Mouse (Mus musculus) regulatory T cell (primary cell): Measurements from ENCODE around the gene Spata45.

Experiments
- in situ Hi-C: fragments of 300-600 bp; cut with MboI, MseI; formaldehyde crosslinking; loops from one replicate; pipeline ENCODE4 v1.15.1; 2025; ENCODE audit warnings: high pct_unique_total_duplicates

The Spata45 gene

GRCm38 (mm10) chr1:191041352-191041751, 4.9 kb downstream of the Spata45 start:
- in situ Hi-C loops, result no loop called here

- in situ Hi-C loops, result no loop called here
Measured at GRCm38 (mm10) chr1:191042106-191042505, 5.7 kb downstream of the Spata45 start.

GRCm38 (mm10) chr1:191042688-191043087, 6.2 kb downstream of the Spata45 start:
- in situ Hi-C loops, result no loop called here

GRCm38 (mm10) chr1:191045264-191045663, 8.8 kb downstream of the Spata45 start:
- in situ Hi-C loops, result no loop called here

GRCm38 (mm10) chr1:191046231-191046824, 9.9 kb downstream of the Spata45 start:
- in situ Hi-C loops, result no loop called here

- in situ Hi-C loops, result no loop called here
Measured at GRCm38 (mm10) chr1:191053555-191053954, 17.1 kb downstream of the Spata45 start.

- in situ Hi-C loops, result no loop called here
Measured at GRCm38 (mm10) chr1:191054870-191055532, 18.6 kb downstream of the Spata45 start.

- in situ Hi-C loops, result no loop called here
Measured at GRCm38 (mm10) chr1:191055533-191055873, 19.1 kb downstream of the Spata45 start.

- in situ Hi-C loops, result no loop called here
Measured at GRCm38 (mm10) chr1:191057461-191057860, 21.0 kb downstream of the Spata45 start.

GRCm38 (mm10) chr1:191062241-191062780, 25.9 kb downstream of the Spata45 start:
- in situ Hi-C loops, result loop anchor here (5.0 kb wide), 1 partner anchor 35 kb away; the partner anchor contains the start of gene Flvcr1

GRCm38 (mm10) chr1:191062781-191063485, 26.5 kb downstream of the Spata45 start, which contains the start of the genes Tatdn3 and Nsl1:
Gene Tatdn3 (minus strand): TSS chr1:191062932.
Gene Nsl1 (plus strand): TSS chr1:191063012.
- in situ Hi-C loops, result loop anchor here (5.0 kb wide), 1 partner anchor 36 kb away; the partner anchor contains the start of gene Flvcr1

- in situ Hi-C loops, result loop anchor here (5.0 kb wide), 1 partner anchor 36 kb away; the partner anchor contains the start of gene Flvcr1
Measured at GRCm38 (mm10) chr1:191063700-191064099, 27.3 kb downstream of the Spata45 start.

- in situ Hi-C loops, result loop anchor here (5.0 kb wide), 1 partner anchor 37 kb away; the partner anchor contains the start of gene Flvcr1
Measured at GRCm38 (mm10) chr1:191064535-191064934, 28.1 kb downstream of the Spata45 start.

- in situ Hi-C loops, result no loop called here
Measured at GRCm38 (mm10) chr1:191065188-191065587, 28.7 kb downstream of the Spata45 start.

GRCm38 (mm10) chr1:191068377-191068776, 31.9 kb downstream of the Spata45 start:
- in situ Hi-C loops, result no loop called here

GRCm38 (mm10) chr1:191070259-191070658, 33.8 kb downstream of the Spata45 start:
- in situ Hi-C loops, result no loop called here

- in situ Hi-C loops, result no loop called here
Measured at GRCm38 (mm10) chr1:191071613-191072012, 35.2 kb downstream of the Spata45 start.

GRCm38 (mm10) chr1:191072329-191072913, 36.0 kb downstream of the Spata45 start:
- in situ Hi-C loops, result no loop called here

- in situ Hi-C loops, result no loop called here
Measured at GRCm38 (mm10) chr1:191073001-191073400, 36.6 kb downstream of the Spata45 start.

- in situ Hi-C loops, result no loop called here
Measured at GRCm38 (mm10) chr1:191073486-191073885, 37.0 kb downstream of the Spata45 start.

- in situ Hi-C loops, result loop anchor here (5.0 to 25.0 kb wide), 2 partner anchors 68 to 212 kb away; no protein-coding TSS in a partner anchor
Measured at GRCm38 (mm10) chr1:191075199-191075883, 38.9 kb downstream of the Spata45 start.
